Mouse (Mus musculus) left cerebral cortex, postnatal 10 days (tissue): ENCODE results near the gene Hist1h2ac. TPM values are rescaled to one million over a fixed set of nuclear protein-coding genes. Genes with fewer than 3 reads are reported as not detected.
"Not testable (repeated sequence)": the region's sequence is repeated elsewhere in the genome, so short reads cannot be mapped to it uniquely, and the experiment has no call there.

Experiments used
- DNase-seq, 2 experiments: peaks; one replicate each; pipeline ENCODE4 v3.0.0; 2021 to 2022; ENCODE audit warnings: low spot score in 2 of 2, mixed read lengths in 1 of 2; ENCODE audit errors: extremely low spot score in 1 of 2
- intact Hi-C: fragments of 180-260 bp; cut with DNase I; formaldehyde crosslinking; loops from one replicate; pipeline ENCODE4 v1.15.1; 2025
- microRNA-seq: library from miRNA; unstranded; fragments of <30 nt; microRNA quantifications from one replicate; pipeline ENCODE4 v1.2.0, GENCODE M21; 2022
- total RNA-seq, 2 experiments: library from RNA; stranded (reverse); gene quantifications; 2 replicates each; pipeline ENCODE4 v1.2.3; 2021

Gene Hist1h2ac
- total RNA-seq, 2 experiments from 2014 or later: 2.4 to 2.9 TPM

DNA sequence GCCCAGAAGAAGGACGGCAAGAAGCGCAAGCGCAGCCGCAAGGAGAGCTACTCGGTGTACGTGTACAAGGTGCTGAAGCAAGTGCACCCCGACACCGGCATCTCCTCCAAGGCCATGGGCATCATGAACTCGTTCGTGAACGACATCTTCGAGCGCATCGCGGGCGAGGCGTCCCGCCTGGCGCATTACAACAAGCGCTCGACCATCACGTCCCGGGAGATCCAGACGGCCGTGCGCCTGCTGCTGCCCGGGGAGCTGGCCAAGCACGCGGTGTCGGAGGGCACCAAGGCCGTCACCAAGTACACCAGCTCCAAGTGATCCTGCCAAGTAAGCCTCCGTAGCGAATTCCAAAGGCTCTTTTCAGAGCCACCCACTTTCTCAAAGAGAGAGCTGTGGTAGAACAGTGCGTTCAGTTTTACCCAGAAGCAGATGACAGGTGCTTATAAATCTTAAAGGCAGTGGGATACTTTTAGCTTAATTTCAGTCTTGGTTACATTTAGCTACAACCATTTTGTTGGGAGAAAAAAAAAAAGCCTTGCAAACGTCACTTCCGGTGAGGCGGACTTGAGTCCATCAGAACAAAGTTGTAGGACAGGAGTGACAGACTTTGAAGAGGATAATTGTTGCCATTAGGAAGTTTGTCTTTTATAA lies 672 bp upstream of the Hist1h2ac start:
- DNase-seq: peak in 1 of 2 experiments; percentile 62
- intact Hi-C loops: loop anchor here (1.0 to 5.0 kb wide), 3 partner anchors 14 to 102 kb away; partner anchors contain the start of genes Hist1h1e, Hist1h2be, Hist1h4c and Hist1h4d

DNA sequence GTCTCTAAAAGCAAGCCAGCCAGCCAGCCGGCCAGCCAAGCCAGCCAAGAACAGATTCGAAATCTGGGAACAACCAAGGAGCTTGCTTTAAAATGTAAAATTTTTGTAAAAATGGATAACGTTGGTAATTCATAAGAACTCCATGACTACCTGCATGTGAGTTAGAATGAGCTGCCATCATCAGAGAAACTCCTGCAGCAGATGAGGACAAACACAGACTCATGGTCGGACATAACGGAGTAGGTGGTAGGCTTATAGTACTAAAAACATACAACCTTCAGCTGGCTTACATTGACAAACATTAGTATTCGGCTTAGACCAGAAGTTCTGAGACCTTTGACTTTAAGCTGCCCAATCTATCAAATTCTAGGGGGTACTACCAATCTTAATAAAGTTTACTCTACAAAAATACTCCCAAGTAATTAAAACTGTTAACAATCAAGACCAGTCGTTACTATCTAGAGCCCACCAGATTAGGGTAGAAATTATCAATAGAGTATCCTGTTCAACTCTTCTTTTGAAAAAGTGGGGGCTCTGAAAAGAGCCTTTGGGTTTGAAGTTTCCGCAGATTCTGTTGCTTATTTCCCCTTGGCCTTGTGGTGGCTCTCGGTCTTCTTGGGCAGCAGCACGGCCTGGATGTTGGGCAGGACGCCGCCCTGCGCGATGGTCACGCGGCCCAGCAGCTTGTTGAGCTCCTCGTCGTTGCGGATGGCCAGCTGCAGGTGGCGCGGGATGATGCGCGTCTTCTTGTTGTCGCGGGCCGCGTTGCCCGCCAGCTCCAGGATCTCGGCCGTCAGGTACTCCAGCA lies 597 bp downstream of the Hist1h2ac start:
- intact Hi-C loops: loop anchor here (5.0 kb wide), 2 partner anchors 61 to 101 kb away; partner anchors contain the start of genes Hist1h1e, Hist1h2be and Hist1h4d

DNA sequence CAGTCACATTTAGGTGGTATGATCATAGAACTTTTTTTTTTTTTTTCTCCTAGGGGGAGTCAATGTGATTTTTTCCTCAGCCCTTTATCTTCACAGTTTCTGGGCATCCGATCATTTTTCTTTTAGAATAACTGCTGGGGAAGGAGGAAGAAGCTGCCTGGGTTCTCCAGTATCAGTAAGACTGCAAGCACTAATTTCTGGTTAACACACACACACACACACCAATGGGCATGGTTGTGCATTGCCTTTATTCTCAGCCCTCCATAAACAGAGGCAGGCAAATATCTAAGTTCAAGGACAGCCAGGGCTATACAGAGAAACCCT lies 1.2 kb downstream of the Hist1h2ac start:
- DNase-seq: no peak
- intact Hi-C loops: loop anchor here (5.0 kb wide), 2 partner anchors 60 to 100 kb away; partner anchors contain the start of genes Hist1h1e, Hist1h2be and Hist1h4d

More for the DNA sequence above, 597 bp downstream of the Hist1h2ac start:
- DNase-seq: not testable (repeated sequence)

DNA sequence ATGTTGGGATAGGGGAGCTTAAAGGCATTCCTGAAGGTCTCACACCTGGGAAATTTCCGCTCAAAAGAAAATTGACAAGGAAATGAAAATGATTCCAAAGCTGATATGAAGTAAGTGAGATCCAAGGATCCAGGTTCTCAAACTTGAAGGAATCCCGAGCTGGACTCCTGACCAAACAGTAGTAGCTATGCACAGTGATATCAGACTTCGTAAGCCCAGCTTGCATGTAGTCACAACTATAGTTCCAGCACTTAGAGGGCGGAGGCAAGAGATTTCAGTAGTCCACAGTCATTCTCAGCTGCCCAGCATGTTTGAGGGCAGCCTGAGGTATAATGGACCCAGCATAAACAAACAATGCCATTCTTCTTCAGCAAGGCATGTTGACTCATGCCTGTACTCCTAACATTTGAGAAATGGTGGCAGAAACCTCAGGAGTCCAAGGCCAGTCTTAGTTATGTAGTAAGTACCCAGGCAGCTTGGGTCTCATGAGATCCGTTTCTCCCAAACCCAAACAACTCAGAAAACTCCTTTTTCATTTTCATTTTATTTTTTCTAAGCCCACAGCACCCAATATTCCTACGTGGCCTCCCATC lies 1.7 kb downstream of the Hist1h2ac start:
- intact Hi-C loops: loop anchor here (5.0 kb wide), 2 partner anchors 60 to 100 kb away; partner anchors contain the start of genes Hist1h1e, Hist1h2be and Hist1h4d
- no peak for DNase-seq

DNA sequence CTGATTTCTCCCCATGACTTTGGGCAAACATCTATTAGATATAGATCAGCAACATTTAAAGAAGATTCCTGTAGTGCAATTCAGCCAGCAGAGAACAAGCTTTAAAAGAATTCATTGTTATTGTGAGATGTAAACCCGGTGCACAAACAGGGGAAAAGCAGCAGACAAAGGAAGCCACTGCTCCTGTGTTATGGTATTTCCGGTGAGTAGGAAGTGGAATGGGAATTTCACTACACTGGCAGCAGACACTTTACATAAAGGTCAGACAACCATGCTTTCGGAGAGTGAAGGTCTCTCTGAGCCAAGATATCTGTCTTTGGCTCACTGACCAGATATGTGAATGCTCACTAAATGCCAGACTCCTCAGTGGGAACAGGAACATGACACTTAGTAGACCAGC lies 21.2 kb downstream of the Hist1h2ac start:
- intact Hi-C loops: no loop called here

DNA sequence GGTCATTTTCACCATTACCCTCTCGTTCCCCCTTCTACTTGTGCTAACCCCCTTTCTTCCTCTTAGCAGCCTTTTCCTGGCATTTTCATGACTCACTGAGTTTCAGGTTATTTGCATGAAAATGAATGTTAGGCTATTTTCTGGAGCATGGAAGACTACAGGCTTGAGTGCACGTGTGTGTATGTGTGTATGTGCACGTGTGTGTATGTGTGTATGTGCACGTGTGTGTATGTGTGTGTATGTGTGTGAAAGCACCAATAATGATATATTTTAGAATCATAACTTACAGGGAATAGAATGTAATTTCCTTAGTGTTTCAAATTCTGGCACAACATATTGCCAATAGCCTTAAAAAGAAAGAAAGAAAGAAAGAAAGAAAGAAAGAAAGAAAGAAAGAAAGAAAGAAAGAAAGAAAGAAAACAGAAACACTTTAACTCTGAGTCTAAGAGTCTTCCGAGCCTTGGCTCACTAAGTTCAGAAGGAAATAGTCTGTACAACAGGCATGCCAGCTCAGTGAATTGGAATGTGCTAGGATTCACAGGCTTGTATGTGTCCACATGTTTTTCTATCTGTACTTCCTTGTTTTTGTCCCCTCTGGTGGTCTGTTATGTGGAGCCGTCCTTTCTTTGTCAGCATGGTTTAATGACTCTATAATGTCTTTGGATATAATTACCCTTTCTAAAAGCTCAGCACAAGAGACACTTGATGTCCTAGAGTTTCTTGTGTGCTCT lies 23.9 kb downstream of the Hist1h2ac start:
- no peak for DNase-seq
- intact Hi-C loops: no loop called here

More for the DNA sequence above, 21.2 kb downstream of the Hist1h2ac start:
- no peak for DNase-seq

Small RNAs within 50 kb of the gene (microRNA-seq; reads per million reads assigned to microRNA genes)
- not detected for gene Gm44350

Other genes with a start within 250 kb of the Hist1h2ac start
- not detected for gene Btn1a1, start 218.0 kb downstream of the Hist1h2ac start, total RNA-seq
- gene Btn2a2, start 195.1 kb downstream of the Hist1h2ac start, total RNA-seq: under 1 TPM; 0.75 to 0.88 TPM
- 100 to 1,000 TPM; 265 to 270 TPM for gene Hist1h4h, start 152.9 kb downstream of the Hist1h2ac start, total RNA-seq
- gene Hist1h2af, start 150.0 kb downstream of the Hist1h2ac start, total RNA-seq: 10 to 100 TPM; 27.0 to 28.3 TPM
- 10 to 100 TPM in 1 of 2 experiments, 1 to 10 TPM in 1; 9.7 to 10.4 TPM for gene Hist1h3g, start 148.5 kb downstream of the Hist1h2ac start, total RNA-seq
- gene Hist1h2bh, start 140.6 kb downstream of the Hist1h2ac start, total RNA-seq: 1 to 10 TPM; 1.4 to 1.7 TPM
- 10 to 100 TPM; 22.6 to 23.0 TPM for gene Hist1h3f, start 139.9 kb downstream of the Hist1h2ac start, total RNA-seq
- gene Hist1h4f, start 132.3 kb downstream of the Hist1h2ac start, total RNA-seq: 100 to 1,000 TPM; 148 to 159 TPM
- 1 to 10 TPM; 4.5 to 5.3 TPM for gene Hist1h1d, start 130.7 kb downstream of the Hist1h2ac start, total RNA-seq
- 10 to 100 TPM; 65.0 to 81.2 TPM for gene Hist1h3e, start 121.6 kb downstream of the Hist1h2ac start, total RNA-seq
- gene Hist1h2ae, start 112.7 kb downstream of the Hist1h2ac start, total RNA-seq: 10 to 100 TPM in 1 of 2 experiments, 1 to 10 TPM in 1; 9.5 to 14.3 TPM
- 100 to 1,000 TPM in 1 of 2 experiments, 10 to 100 TPM in 1; 94.0 to 103 TPM for gene Hist1h2bg, start 112.6 kb downstream of the Hist1h2ac start, total RNA-seq
- gene Hist1h2bf, start 109.8 kb downstream of the Hist1h2ac start, total RNA-seq: 10 to 100 TPM; 38.1 to 39.3 TPM
- gene Hist1h2ad, start 109.6 kb downstream of the Hist1h2ac start, total RNA-seq: 1 to 10 TPM; 5.8 to 9.4 TPM
- gene Hist1h3d, start 108.2 kb downstream of the Hist1h2ac start, total RNA-seq: 1 to 10 TPM; 8.4 to 9.1 TPM
- gene Hist1h4d, start 102.3 kb downstream of the Hist1h2ac start, total RNA-seq: 100 to 1,000 TPM; 134 to 145 TPM
- 1 to 10 TPM; 6.8 to 7.2 TPM for gene Hist1h2be, start 62.8 kb downstream of the Hist1h2ac start, total RNA-seq
- 10 to 100 TPM; 62.5 to 68.0 TPM for gene Hist1h1e, start 61.4 kb downstream of the Hist1h2ac start, total RNA-seq
- 10 to 100 TPM; 17.4 to 21.2 TPM for gene Hist1h2bc, start 251 bp upstream of the Hist1h2ac start, total RNA-seq
- not detected for gene Hist1h1t, start 11.9 kb upstream of the Hist1h2ac start, total RNA-seq
- 100 to 1,000 TPM in 1 of 2 experiments, 10 to 100 TPM in 1; 94.0 to 104 TPM for gene Hist1h4c, start 14.5 kb upstream of the Hist1h2ac start, total RNA-seq
- gene Hfe, start 26.9 kb upstream of the Hist1h2ac start, total RNA-seq: 1 to 10 TPM; 2.0 to 2.5 TPM
- gene Hist1h1c, start 54.9 kb upstream of the Hist1h2ac start, total RNA-seq: 10 to 100 TPM; 75.9 to 81.0 TPM
- gene Hist1h3c, start 61.7 kb upstream of the Hist1h2ac start, total RNA-seq: 10 to 100 TPM; 13.2 to 15.0 TPM
- 10 to 100 TPM; 25.4 to 26.6 TPM for gene Hist1h2bb, start 62.8 kb upstream of the Hist1h2ac start, total RNA-seq
- 10 to 100 TPM; 43.9 to 44.2 TPM for gene Hist1h2ab, start 67.2 kb upstream of the Hist1h2ac start, total RNA-seq
- gene Hist1h3b, start 68.3 kb upstream of the Hist1h2ac start, total RNA-seq: 10 to 100 TPM; 37.4 to 47.0 TPM
- gene Hist1h4b, start 73.1 kb upstream of the Hist1h2ac start, total RNA-seq: 10 to 100 TPM; 79.7 to 80.1 TPM
- gene Hist1h4a, start 77.3 kb upstream of the Hist1h2ac start, total RNA-seq: 10 to 100 TPM; 77.4 to 83.3 TPM
- 10 to 100 TPM; 53.3 to 58.4 TPM for gene Hist1h3a, start 78.4 kb upstream of the Hist1h2ac start, total RNA-seq
- 10 to 100 TPM; 32.9 to 36.8 TPM for gene Hist1h1a, start 79.7 kb upstream of the Hist1h2ac start, total RNA-seq
- under 1 TPM; 0.36 to 0.54 TPM for gene Trim38, start 86.0 kb upstream of the Hist1h2ac start, total RNA-seq
- gene Slc17a2, start 123.0 kb upstream of the Hist1h2ac start, total RNA-seq: not detected
- under 1 TPM; 0.19 to 0.28 TPM for gene Slc17a3, start 155.5 kb upstream of the Hist1h2ac start, total RNA-seq
- not detected for gene Slc17a1, start 183.8 kb upstream of the Hist1h2ac start, total RNA-seq
- not detected for gene Slc17a4, start 231.1 kb upstream of the Hist1h2ac start, total RNA-seq